Mouse (Mus musculus) CH12.LX (cell line): Measurements from ENCODE around the gene Shisa8. TPM values are rescaled to one million over a fixed set of nuclear protein-coding genes. Genes with fewer than 3 reads are reported as not detected.
A peak's percentile ranks its signal among the peaks of the same experiment; 100 is the strongest.

Experiments used
- DNase-seq: peaks from one replicate; pipeline ENCODE4 v3.0.0-alpha.2; 2013; ENCODE audit errors: extremely low read depth
- H3K27ac ChIP-seq: 2 replicates; pipeline ENCODE4 v1.5.1; 2012; ENCODE audit warnings: low read depth, mild to moderate bottlenecking, control low read depth, moderate library complexity; ENCODE audit not compliant: insufficient read depth
- H3K27me3 ChIP-seq: replicated peaks from 2 replicates; pipeline ENCODE3; 2012; ENCODE audit warnings: inconsistent platforms
- H3K36me3 ChIP-seq, 2 experiments: replicated peaks in 1 of 2; 2 replicates each; pipeline versions ENCODE3 to v1.6.1; 2012; ENCODE audit warnings: inconsistent platforms in 1 of 2, low read length in 1 of 2, mild to moderate bottlenecking in 1 of 2, mixed read lengths in 1 of 2, moderate library complexity in 1 of 2; ENCODE audit not compliant: control insufficient read depth in 1 of 2, insufficient read depth in 1 of 2
- H3K4me1 ChIP-seq, 2 experiments: 2 replicates each; pipeline ENCODE4 v1.6.1; 2012; ENCODE audit warnings: inconsistent platforms in 1 of 2, moderate library complexity in 1 of 2; ENCODE audit not compliant: insufficient read depth in 2 of 2, control insufficient read depth in 1 of 2
- H3K4me2 ChIP-seq: 2 replicates; pipeline ENCODE4 v1.6.1; 2012; ENCODE audit warnings: low read depth, mild to moderate bottlenecking, control low read depth; ENCODE audit not compliant: poor library complexity, insufficient read depth, severe bottlenecking
- H3K4me3 ChIP-seq, 3 experiments: fragments of 150-350 bp in 1 of 3; sonication (generic) in 1 of 3; replicated peaks in 1 of 3; 2 replicates each; pipeline versions ENCODE3 to v1.5.1; 2011 to 2012; ENCODE audit warnings: low read depth in 2 of 3, low read length in 2 of 3, mild to moderate bottlenecking in 2 of 3, moderate library complexity in 2 of 3, control low read depth in 1 of 3, improper control_type of control experiment in 1 of 3, inconsistent platforms in 1 of 3, mixed read lengths in 1 of 3; ENCODE audit not compliant: poor library complexity in 1 of 3
- H3K79me2 ChIP-seq: replicated peaks from 2 replicates; pipeline ENCODE4 v1.6.1; 2012; ENCODE audit warnings: mild to moderate bottlenecking, moderate library complexity; ENCODE audit not compliant: control insufficient read depth, poor library complexity, insufficient read depth, severe bottlenecking; ENCODE audit errors: extremely low read depth
- H3K9ac ChIP-seq: 2 replicates; pipeline ENCODE4 v1.6.1; 2012; ENCODE audit warnings: low read depth, mild to moderate bottlenecking, control low read depth, moderate library complexity; ENCODE audit not compliant: insufficient read depth
- H3K9me3 ChIP-seq: replicated peaks from 2 replicates; pipeline ENCODE3; 2012; ENCODE audit warnings: low read length, inconsistent platforms, mixed read lengths
- CHD2 ChIP-seq: IDR thresholded peaks from 2 replicates; pipeline ENCODE4 v1.6.1; 2011; ENCODE audit warnings: low read length, improper control_type of control experiment
- CTCF ChIP-seq, 2 experiments: IDR thresholded peaks in 1 of 2; conservative IDR thresholded peaks in 1 of 2; 2 replicates each; pipeline ENCODE4 v1.5.1; 2011 to 2012; ENCODE audit warnings: low read depth in 2 of 2, low read length in 2 of 2, improper control_type of control experiment in 1 of 2, inconsistent platforms in 1 of 2, mild to moderate bottlenecking in 1 of 2, moderate library complexity in 1 of 2
- EP300 ChIP-seq: IDR thresholded peaks from 2 replicates; pipeline ENCODE4 v1.6.1; 2011; ENCODE audit warnings: low read length, improper control_type of control experiment
- JUN ChIP-seq: IDR thresholded peaks from 2 replicates; pipeline ENCODE4 v1.6.1; 2011; ENCODE audit warnings: low read depth, mild to moderate bottlenecking, low read length, improper control_type of control experiment, moderate library complexity; ENCODE audit not compliant: insufficient read depth
- KAT2A ChIP-seq: IDR thresholded peaks from 2 replicates; pipeline ENCODE4 v1.6.1; 2012; ENCODE audit warnings: low read length, improper control_type of control experiment, inconsistent platforms; ENCODE audit not compliant: insufficient replicate concordance
- MAFK ChIP-seq: IDR thresholded peaks from 2 replicates; pipeline ENCODE4 v1.6.1; 2011; ENCODE audit warnings: low read length, improper control_type of control experiment; ENCODE audit not compliant: insufficient replicate concordance
- NRF1 ChIP-seq: IDR thresholded peaks from 2 replicates; pipeline ENCODE4 v1.6.1; 2014; ENCODE audit warnings: low read depth, mild to moderate bottlenecking, inconsistent platforms, low read length, improper control_type of control experiment, moderate library complexity
- PAX5 ChIP-seq: IDR thresholded peaks from 2 replicates; pipeline ENCODE4 v1.6.1; 2012; ENCODE audit warnings: low read length, inconsistent platforms, mixed read lengths
- POLR2A ChIP-seq: IDR thresholded peaks from 2 replicates; pipeline ENCODE4 v1.6.1; 2011; ENCODE audit warnings: low read depth, mild to moderate bottlenecking, improper control_type of control experiment, low read length
- RAD21 ChIP-seq: IDR thresholded peaks from 2 replicates; pipeline ENCODE4 v1.6.1; 2011; ENCODE audit warnings: low read depth, mild to moderate bottlenecking, low read length, improper control_type of control experiment, moderate library complexity
- RCOR1 ChIP-seq: conservative IDR thresholded peaks from 2 replicates; pipeline ENCODE4 v1.6.1; 2012; ENCODE audit warnings: low read depth, mild to moderate bottlenecking, inconsistent platforms, low read length, improper control_type of control experiment
- SMC3 ChIP-seq: IDR thresholded peaks from 2 replicates; pipeline ENCODE4 v1.6.1; 2011; ENCODE audit warnings: low read depth, low read length, improper control_type of control experiment
- TBP ChIP-seq: conservative IDR thresholded peaks from 2 replicates; pipeline ENCODE4 v1.6.1; 2011; ENCODE audit warnings: low read depth, low read length, improper control_type of control experiment
- TCF12 ChIP-seq: IDR thresholded peaks from 2 replicates; pipeline ENCODE4 v1.6.1; 2014; ENCODE audit warnings: low read depth, mild to moderate bottlenecking, inconsistent platforms, low read length, improper control_type of control experiment
- USF1 ChIP-seq: IDR thresholded peaks from 2 replicates; pipeline ENCODE4 v1.6.1; 2014; ENCODE audit warnings: low read depth, mild to moderate bottlenecking, inconsistent platforms, low read length, improper control_type of control experiment
- USF2 ChIP-seq: conservative IDR thresholded peaks from 2 replicates; pipeline ENCODE4 v1.6.1; 2011; ENCODE audit warnings: low read depth, low read length, improper control_type of control experiment
- ZKSCAN1 ChIP-seq: IDR thresholded peaks from 2 replicates; pipeline ENCODE4 v1.6.1; 2012; ENCODE audit warnings: low read depth, inconsistent platforms, low read length, improper control_type of control experiment, borderline replicate concordance
- ZMIZ1 ChIP-seq: IDR thresholded peaks from 2 replicates; pipeline ENCODE4 v1.6.1; 2012; ENCODE audit warnings: low read depth, mild to moderate bottlenecking, inconsistent platforms, low read length, improper control_type of control experiment
- ZNF384 ChIP-seq: IDR thresholded peaks from 2 replicates; pipeline ENCODE4 v1.6.1; 2012; ENCODE audit warnings: low read depth, low read length, improper control_type of control experiment, inconsistent platforms
- dilution Hi-C: fragments of 300-500 bp; cut with MboI; formaldehyde crosslinking; loops from 2 replicates; pipeline ENCODE4 v1.14.3; 2020; ENCODE audit warnings: low sequenced_read_pairs; ENCODE audit not compliant: extremely low pct_unique_long_range_greater_than_20kb, extremely low pct_ligation_motif_present
- in situ Hi-C: fragments of 300-500 bp; cut with MboI; formaldehyde crosslinking; loops from 3 replicates; pipeline ENCODE4 v1.14.3; 2019; ENCODE audit warnings: low sequenced_read_pairs, low pct_ligation_motif_present, low pct_unique_long_range_greater_than_20kb, mixed read lengths
- polyA plus RNA-seq: library from polyadenylated mRNA; unstranded; fragments of >175 nt; gene quantifications from 2 replicates; pipeline ENCODE4 v1.2.1, GENCODE M21; 2012; ENCODE audit warnings: low read depth; ENCODE audit not compliant: insufficient read length
- total RNA-seq, 2 experiments: library from RNA; depleted of rRNA; stranded (reverse); fragments of 300-350 nt in 1 of 2; fragments of >200 nt in 1 of 2; gene quantifications; 2 replicates each; pipeline ENCODE4 v1.2.3; 2012 to 2014

Shisa8 gene
- total and polyA plus RNA-seq, 3 experiments: 83.4 to 159 (median 103) TPM

DNA sequence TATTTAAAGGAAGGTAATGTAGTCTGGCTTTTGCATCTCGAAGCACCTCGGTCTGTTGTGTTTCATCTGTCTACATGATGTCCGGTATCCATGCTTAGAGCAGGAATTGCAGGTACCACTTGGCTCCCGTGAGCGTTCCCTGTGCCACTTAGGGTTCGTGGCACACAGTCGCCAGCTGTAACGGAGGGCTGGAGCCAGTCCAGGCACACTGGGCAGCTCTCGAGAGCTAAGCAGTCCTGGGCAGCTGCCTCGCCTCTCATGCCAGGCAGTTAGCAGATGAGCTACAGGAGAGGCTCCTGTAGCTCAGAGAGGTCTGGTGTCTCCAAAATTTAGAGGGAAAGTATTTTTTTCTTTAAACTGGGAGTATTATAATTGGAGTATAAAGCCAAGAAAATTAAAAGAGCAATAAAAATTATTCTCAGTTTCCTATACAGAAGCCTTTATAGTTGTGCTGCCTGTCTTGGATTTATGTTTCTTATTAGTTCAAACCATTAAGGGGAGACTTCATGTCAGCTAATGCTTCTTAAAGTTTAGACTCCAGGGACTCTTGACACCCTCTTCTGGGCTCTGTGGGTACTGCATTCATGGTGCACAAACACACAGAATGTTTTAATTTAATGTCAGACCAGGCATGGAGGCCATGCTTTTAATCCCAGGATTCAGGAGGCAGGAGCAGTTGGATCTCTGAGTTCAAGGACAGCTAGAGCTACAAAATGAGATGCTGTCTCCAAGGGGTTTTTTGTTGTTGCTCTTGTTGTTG is 24.0 kb downstream of the Shisa8 start:
- Histone ChIP-seq H3K9ac (no peak overlapping the region), H3K27me3 (no peaks in the 10 kb centered on the region), H3K27ac (peak overlapping the region; percentile 28; the same call in 1 of the 2 replicates), H3K79me2 (peaks cover 8% of the 10 kb centered on the region), H3K9me3 (peaks cover 9% of the 10 kb centered on the region), H3K4me1 (no peaks in the 10 kb centered on the region), H3K36me3 (peaks cover 83 to 100% of the 10 kb centered on the region in 2 experiments), H3K4me3 (no peak overlapping the region), H3K4me2 (no peak overlapping the region)
- dilution Hi-C loops: no loop called here
- TF ChIP-seq KAT2A (no peak), SMC3 (peak; percentile 59), USF1 (no peak), CTCF (conservative IDR thresholded peaks at IDR 0.05 in 1 of 2, IDR thresholded peaks at IDR 0.05 in 1 of 2; ENCODE audit: low read depth in 2 of 2, low read length in 2 of 2) (peak; percentile 57 to 68), MAFK (no peak), RAD21 (peak; percentile 43)
- in situ Hi-C loops: no loop called here
- DNase-seq: peak; percentile 68

DNA sequence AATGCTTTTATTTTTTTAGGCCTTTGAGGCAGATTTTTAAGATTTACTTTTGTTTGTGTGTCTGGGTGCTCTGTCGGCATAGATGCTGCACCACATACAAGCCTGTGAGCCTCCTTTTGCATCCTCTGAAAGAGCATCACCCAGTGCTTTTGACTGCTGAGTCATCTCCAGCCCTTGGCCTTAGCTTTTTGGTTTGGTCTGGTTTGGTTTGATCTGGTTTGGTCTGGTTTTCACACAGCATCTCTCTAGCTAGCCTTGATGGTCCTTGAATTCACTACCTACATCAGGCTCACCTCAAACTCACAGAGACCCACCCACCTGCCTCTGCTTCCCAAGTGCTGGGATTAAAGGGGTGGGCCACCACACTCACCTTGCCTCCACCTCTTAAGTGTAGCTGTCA is 24.7 kb downstream of the Shisa8 start:
- no peak overlapping the region for H3K4me3 ChIP-seq
- H3K4me2 ChIP-seq: no peak overlapping the region
- peaks cover 83 to 100% of the 10 kb centered on the region in 2 experiments for H3K36me3 ChIP-seq
- DNase-seq: no peak
- no peak overlapping the region for H3K9ac ChIP-seq
- no peaks in the 10 kb centered on the region for H3K27me3 ChIP-seq
- peaks cover 9% of the 10 kb centered on the region for H3K9me3 ChIP-seq
- H3K4me1 ChIP-seq: no peaks in the 10 kb centered on the region
- H3K27ac ChIP-seq: peak overlapping the region; percentile 35; the same call in 1 of the 2 replicates
- TF ChIP-seq SMC3 (no peak), ZNF384 (no peak), NRF1 (no peak), ZKSCAN1 (no peak), ZMIZ1 (no peak), CHD2 (no peak), MAFK (no peak), KAT2A (no peak), USF1 (no peak), EP300 (no peak), PAX5 (no peak), JUN (no peak), RCOR1 (no peak), POLR2A (no peak), TBP (no peak), TCF12 (no peak), USF2 (no peak)
- dilution Hi-C loops: no loop called here
- in situ Hi-C loops: no loop called here
- H3K79me2 ChIP-seq: peaks cover 8% of the 10 kb centered on the region
